Mouse (Mus musculus) frontal cortex, postnatal 25 days (tissue): Measurements from ENCODE around the gene Ptbp3.

Experiments
- DNase-seq, 2 experiments: peaks; one replicate each; pipeline ENCODE4 v3.0.0; 2022; ENCODE audit warnings: low spot score in 2 of 2

Gene Ptbp3

DNA sequence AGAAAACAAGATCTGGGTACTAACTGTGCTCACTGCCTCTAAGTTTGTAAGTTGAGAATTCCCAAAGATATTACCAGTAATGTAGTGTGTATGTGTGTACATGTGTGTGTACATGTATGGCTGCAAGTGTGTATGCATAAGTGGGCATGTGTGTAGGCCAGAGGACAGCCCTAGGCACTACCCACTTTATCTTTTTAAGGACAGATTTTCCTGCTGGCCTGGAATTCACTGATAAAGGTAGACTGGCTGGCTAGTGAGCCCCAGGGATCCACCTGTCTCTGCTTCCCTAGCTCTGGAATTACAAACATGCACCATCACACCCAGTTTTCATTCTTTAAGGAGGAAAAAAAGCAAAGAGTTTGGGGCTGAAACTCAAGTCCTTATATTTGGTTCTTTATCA lies 6.0 kb upstream of the Ptbp3 start:
- DNase-seq = no peak

DNA sequence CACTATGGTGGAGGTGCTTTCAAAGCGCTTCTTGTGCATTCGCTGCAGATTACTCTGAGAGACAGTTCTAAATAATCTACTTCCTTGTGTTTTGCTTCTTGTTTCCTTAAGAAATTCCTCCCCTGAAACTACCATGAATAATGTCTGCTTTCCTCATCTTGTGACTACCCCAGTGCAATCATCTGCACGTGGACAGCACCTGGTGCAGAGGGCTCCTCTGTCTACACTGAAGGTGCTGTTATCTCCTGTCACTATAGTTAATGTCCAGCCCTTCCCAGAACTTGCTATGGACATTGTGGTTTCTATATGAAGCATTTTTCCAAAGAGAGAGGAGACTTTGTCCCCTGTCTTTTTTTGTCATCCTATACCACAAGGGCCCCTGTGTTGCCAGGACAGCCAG lies 4.4 kb upstream of the Ptbp3 start:
- no peak for DNase-seq

GRCm38 (mm10) chr4:59552835-59553234 lies 3.7 kb upstream of the Ptbp3 start:
- DNase-seq = no peak

- no peak for DNase-seq
These were observed 2.7 kb upstream of the Ptbp3 start for GRCm38 (mm10) chr4:59551901-59552300.

- no peak for DNase-seq
These were observed 905 bp upstream of the Ptbp3 start for GRCm38 (mm10) chr4:59549977-59550560.

DNA sequence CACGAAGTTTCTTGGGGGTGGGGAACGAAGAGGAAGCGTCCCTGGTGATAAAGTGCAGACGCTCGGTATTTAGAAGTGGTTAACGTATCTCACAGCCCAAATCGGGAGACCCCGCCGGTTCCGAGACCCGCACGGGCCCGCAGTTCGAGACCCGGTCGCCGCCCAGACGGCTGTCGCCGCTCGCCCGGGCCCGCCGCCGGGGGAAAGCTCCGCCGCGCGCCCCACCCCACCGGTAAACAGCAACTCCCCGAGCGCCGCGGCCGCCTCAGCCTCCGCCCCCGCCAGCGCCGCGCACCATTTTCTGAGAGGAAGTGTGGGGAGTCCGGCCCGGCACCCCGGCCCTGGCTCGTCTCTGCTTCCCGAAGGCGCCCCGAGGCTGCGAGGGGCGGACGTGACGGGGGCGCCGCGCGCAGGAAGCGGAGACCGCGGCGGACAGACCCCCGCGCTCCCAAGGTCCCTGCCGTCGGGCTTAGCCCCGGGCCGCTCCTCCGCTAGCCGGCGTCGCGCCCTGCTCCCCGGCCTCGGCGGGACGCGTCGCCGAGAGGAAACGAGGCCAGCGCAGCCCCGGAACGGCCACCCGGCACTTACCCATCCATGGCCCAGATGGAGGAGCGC lies 497 bp downstream of the Ptbp3 start:
- DNase-seq = peak; percentile 43 to 55

- no peak for DNase-seq
These were observed 1.1 kb downstream of the Ptbp3 start for GRCm38 (mm10) chr4:59548011-59548559.

DNA sequence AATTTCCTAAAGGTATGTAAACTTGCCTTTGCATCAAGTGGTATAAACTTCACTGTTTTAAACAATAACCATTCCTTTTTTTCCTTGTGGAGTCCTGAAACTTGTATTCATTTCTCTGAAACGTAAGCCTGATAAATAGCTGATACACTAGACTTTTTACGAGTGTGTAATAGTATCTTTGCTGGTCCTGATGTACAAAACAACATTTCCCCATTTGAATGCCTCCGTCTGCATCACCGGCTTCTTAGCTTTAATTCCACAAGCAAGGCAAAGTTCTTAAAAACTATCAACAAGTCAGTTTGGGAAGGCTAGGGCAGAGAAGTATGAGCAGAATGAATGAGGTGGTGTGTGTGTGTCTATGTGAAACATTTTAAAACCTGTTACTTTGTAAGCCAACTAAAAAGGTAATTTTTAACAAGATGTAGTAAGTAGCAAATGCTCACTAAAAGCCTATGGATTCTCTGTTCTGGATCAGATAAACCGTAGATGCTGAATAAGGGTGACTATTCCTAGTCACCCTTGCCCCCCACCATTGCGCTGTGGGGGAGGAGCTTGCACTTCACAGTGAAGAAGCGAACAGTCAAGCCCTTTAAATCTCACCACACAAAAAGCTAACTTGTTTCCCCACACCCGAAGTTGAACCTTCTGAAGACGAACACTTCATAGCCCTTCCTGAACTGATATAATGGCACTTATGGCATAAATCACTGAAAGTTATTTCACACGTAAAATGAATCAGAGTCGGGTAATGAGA lies 1.9 kb downstream of the Ptbp3 start:
- no peak for DNase-seq

GRCm38 (mm10) chr4:59546285-59547071 lies 2.7 kb downstream of the Ptbp3 start:
- no peak for DNase-seq

DNA sequence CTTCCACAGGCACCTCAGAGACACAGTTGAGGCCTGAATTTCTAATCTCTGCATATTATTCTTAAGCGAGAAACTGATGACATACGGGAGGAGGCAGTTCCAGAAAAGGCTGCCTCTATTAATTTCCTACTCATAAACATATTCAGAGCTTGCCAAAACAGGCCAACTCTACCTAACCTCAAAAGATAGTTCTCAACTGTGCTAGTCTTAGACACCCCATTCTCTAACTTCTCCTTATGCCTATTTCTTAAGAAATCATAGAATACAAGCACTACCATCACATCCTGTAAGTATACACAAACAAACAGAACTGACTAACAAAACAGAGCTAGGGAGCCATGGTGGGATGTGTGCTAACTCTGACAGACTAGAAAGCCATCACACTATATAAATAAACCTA lies 4.5 kb downstream of the Ptbp3 start:
- no peak for DNase-seq

GRCm38 (mm10) chr4:59543006-59543405 lies 6.2 kb downstream of the Ptbp3 start:
- no peak for DNase-seq

DNA sequence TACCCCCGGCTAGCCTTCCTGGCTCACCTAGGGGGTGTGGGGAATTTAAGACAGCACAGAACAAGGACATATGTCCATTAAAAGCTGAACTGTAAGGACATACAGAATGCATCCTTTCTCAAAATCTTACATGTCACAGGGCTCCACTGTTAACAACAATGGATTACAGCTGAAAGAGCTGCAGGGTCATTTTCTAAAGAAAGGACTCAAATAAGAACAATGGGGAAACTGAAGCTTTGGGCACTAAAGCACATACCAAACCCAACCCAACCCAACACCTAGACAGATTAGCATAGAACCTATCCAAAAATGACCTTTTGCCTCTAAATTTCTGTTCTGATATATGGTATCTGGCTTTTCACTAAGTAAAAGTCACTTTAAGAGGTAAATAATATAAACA lies 12.9 kb downstream of the Ptbp3 start:
- DNase-seq = no peak

DNA sequence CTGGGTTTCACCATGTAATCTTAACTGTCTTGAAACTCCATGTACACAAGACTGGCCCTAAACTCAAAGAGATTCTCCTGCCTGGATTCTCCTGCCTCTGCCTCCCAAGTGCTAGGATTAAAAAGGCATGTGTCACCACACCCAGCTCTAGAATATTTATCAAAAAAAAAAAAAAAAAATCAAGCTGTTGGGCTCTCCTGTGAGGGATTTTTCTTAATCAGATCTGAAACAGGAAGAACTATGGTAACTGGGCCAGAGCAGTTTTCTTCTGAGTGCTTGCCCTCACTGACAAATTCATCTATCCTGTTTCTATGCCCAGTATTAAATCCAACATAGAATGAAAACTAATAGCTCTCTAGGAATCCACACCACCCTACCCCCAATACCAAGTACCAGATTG lies 13.5 kb downstream of the Ptbp3 start:
- DNase-seq = no peak

DNA sequence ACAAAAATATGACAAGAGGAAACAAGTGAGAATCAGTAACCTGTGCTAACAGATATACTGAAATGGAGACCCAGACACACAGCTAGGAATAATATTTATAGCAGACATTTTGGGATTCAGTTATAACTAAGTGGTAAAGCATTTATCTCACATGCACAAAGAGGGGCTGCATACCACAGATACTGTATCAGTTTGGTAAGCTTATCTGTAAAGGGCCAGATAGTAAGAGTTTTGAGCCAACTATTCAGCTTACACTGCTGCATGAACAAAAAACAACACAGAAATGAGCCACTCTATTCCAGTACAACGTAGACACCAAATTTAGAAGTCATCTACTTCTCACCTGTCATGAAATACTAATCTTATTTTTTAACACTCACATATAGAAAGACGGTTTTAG lies 15.9 kb downstream of the Ptbp3 start:
- no peak for DNase-seq

DNA sequence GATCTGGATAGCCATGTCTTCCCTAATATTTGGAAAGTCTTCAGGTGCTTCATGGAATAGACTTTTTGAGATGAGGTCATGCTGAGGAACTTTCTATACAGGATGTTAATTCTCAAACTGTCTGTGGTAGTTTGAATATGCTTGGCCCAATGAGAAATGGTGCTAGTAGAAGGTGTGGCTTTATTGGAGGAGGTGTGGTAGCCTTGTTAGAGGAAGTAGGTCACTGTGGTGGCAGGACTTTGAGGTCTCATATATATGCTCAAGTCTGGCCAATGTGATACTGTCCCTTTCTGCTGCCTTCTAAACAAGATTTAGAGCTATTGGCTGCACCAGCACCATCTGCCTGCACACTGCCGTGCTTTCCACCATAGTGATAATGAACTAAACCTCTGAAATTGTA lies 18.0 kb downstream of the Ptbp3 start:
- no peak for DNase-seq

- no peak for DNase-seq
These were observed 21.7 kb downstream of the Ptbp3 start for GRCm38 (mm10) chr4:59527470-59527869.

DNA sequence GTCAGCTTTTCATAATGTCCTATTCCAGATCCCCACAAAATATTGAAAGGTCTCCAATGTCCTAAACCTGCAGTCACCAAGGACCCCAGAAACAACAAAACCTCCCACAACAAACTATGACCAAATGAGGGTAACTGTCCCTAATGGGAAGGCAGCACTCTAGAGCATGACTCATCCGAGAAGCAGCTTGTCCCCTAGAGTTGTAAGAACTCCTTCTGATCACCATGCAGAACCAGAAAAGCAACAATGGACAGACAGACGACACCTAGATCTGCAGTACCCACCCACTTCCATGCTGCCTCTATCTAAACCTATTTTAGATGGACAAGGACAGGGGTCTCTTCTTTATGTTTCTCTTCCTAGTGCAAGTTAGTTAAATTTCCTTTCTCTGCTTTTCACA lies 22.4 kb downstream of the Ptbp3 start:
- DNase-seq = no peak

DNA sequence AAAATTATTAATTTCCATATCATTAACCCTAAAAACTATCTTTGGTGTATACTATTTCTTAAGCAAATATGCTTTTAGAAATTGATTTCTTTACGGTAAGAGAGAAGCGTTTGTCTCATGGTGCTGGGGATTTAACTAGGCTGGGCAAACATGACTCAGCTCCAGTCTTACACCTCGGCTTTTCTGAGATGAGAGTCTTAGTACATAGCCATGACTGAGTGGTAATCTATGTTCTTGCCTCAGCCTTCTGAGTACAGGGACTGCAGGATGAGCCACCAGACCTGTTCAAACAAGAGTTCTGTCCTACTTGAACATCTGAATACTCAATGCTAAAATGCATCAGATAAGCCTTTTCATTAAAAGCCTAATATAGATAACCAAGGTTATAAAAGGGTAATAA lies 24.3 kb downstream of the Ptbp3 start:
- no peak for DNase-seq

GRCm38 (mm10) chr4:59510321-59510720 lies 38.8 kb downstream of the Ptbp3 start:
- DNase-seq = no peak

GRCm38 (mm10) chr4:59509558-59509957 lies 39.6 kb downstream of the Ptbp3 start:
- DNase-seq = no peak

- DNase-seq = no peak
These were observed 41.4 kb downstream of the Ptbp3 start for GRCm38 (mm10) chr4:59507766-59508165.

DNA sequence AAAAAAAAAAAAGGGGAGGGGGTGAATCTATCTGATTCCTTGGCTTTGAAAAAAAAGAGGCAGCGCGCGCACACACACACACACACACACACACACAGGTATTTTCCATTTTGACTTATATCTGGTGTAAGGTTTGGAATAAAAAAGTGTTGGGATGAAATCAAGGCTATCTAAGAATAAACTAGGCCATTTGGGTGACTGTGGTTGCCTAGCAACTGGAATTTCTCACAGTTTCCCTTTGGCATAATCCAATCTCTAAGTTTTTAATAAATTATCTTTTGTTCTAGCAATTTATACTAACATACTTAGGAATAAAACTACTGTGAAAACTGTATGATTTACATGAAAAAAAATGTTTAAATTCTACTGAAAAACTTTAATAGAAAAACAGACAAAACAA lies 42.5 kb downstream of the Ptbp3 start:
- no peak for DNase-seq
